Mouse (Mus musculus) left cerebral cortex, adult 9 months (tissue): ENCODE measurements at regions not wholly inside any gene's neighbourhood (a gene's known extent, or its start where the extent isn't known, plus 50 kb on each side); places are given as distances from the start of the nearest gene placed in this dataset.

ENCODE experiments used
- DNase-seq, 2 experiments: peaks; one replicate each; pipeline ENCODE4 v3.0.0; 2022; ENCODE audit warnings: low spot score in 2 of 2

- no peak for DNase-seq
These were observed 666.7 kb downstream of the Pkhd1 start for GRCm38 (mm10) chr1:19951050-19951679.

DNA sequence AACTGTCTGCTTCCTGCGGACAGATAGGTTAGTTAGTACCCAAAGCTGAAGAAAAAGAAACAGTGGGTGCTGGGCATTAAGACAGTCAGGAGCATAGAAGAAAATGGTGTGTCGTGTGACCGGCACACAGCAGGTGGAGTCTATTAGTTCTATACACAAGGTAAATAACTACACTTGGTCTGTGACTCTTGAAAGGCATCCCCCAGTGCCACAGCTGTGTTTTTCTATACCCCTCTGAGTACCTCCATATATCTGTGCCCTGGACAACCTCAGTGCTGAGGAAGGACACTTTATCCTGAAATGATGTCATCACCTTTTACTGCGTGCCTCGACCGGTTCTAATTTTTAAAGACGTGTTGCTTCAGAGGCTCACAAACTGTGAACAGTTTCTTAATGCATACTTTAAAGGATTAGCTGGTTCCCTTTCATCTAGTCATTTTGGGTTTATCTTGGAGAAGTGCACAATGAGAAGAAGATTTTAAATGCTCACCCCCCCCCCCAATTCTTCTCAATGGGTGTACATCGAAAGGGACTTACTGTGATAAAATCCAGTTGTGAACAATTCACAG, 666.1 kb downstream of the Pkhd1 start:
- no peak for DNase-seq

- DNase-seq: no peak
These were observed 644.5 kb downstream of the Pkhd1 start for GRCm38 (mm10) chr1:19973364-19973763.

- no peak for DNase-seq
These were observed 643.9 kb downstream of the Pkhd1 start for GRCm38 (mm10) chr1:19973981-19974380.

DNA sequence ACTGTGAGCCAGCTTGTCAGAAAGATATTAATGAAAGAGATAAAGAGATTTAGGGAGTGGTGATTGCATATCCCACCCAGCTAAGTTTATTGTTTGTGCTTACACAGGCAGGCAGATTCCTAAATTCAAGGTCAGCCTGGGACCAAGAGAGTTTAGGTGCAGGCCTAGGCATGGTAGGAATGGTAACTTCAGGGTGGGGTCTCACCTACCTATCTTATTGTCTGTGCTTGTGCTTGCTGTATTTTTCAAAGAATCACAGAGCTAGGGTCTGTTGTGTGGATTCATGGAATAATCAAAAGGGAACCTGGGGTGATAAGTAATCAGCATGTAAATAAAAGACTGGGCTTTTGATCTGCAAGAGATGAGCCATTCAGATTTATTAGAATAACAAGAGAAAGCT, 642.4 kb downstream of the Pkhd1 start:
- no peak for DNase-seq

GRCm38 (mm10) chr1:19981189-19981588, 636.7 kb downstream of the Pkhd1 start:
- DNase-seq: no peak

DNA sequence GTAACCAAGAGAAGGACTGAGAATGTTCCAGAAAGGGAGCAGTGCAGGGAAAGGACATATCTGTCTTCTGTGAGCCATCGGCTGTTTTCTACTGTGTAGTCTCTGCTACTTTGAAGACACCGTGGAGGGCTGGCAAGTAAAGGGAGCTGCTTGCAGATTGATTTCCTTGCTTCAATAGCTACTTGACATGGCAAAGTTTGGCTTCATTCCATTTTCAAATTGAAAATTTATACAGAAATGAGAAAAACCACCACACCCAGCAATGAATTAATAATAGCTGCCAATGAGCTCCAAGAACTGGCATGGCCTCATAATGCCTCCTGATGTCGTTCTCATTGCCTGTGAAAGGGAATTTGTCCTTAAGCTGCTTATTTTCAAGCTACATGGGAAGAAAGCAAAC, 635.1 kb downstream of the Pkhd1 start:
- DNase-seq: no peak

- DNase-seq: no peak
These were observed 634.4 kb downstream of the Pkhd1 start for GRCm38 (mm10) chr1:19983504-19983903.

DNA sequence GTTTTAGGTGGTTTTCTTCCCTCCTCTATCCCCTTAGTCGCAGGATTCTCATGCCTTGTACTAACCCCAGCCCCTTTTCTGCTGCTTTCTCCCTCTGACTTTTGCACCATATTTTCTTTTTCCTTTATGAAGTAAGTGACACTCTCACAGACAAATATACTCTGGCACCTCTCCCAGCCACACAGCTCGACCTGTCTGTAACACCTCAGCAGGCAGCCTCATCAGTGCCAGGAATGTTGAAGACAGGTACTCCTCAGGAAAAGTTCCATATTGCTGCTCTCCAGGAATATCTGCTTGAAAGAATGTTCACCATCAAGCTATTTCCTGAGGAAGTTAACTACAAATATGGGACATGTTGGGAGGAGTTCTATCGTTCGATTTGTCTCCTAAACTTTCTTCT, 627.9 kb downstream of the Pkhd1 start:
- no peak for DNase-seq
